Mouse (Mus musculus) leukemia stem cell, adult 10-12 weeks (primary cell): ENCODE data around the gene C330007P06Rik. TPM values are rescaled to one million over a fixed set of nuclear protein-coding genes. Genes with fewer than 3 reads are reported as not detected.

Experiments used
- polyA plus RNA-seq: library from polyadenylated mRNA; stranded (reverse); fragments of >175 nt; gene quantifications from 2 replicates; pipeline ENCODE4 v1.2.3, GENCODE M21; 2012; ENCODE audit warnings: low replicate concordance

C330007P06Rik gene
- 0.30 and 2.9 TPM in 2 replicates for polyA plus RNA-seq

GRCm38 (mm10) chrX:36873765-36874164 is at the start of gene C330007P06Rik, which contains the start of gene Ube2a:
C330007P06Rik (minus strand) TSS chrX:36874111.
Ube2a (plus strand) TSS chrX:36873900.

GRCm38 (mm10) chrX:36902321-36903114 is 28.6 kb upstream of the C330007P06Rik start, which contains the start of gene Nkrf:
Nkrf (minus strand) TSS chrX:36902899.

GRCm38 (mm10) chrX:36795424-36796162 is 78.3 kb downstream of the C330007P06Rik start, which contains the start of gene Slc25a5:
Slc25a5 (plus strand) TSS chrX:36795651.

Other genes with a start within 250 kb of the C330007P06Rik start
- gene Akap17b, start 228.7 kb downstream of the C330007P06Rik start, polyA plus RNA-seq = 0.36 and 0.57 TPM in 2 replicates
- gene Slc25a43, start 130.5 kb downstream of the C330007P06Rik start, polyA plus RNA-seq = 0.78 TPM in 1 of 2 replicates, not detected in the other
- gene Slc25a5, start 78.5 kb downstream of the C330007P06Rik start, polyA plus RNA-seq = 12.7 and 67.2 TPM in 2 replicates
- 117 and 139 TPM in 2 replicates for gene Ube2a, start 211 bp downstream of the C330007P06Rik start, polyA plus RNA-seq
- gene Nkrf, start 28.8 kb upstream of the C330007P06Rik start, polyA plus RNA-seq = 0.63 and 1.5 TPM in 2 replicates
- gene Sept6, start 117.7 kb upstream of the C330007P06Rik start, polyA plus RNA-seq = 2.4 and 2.7 TPM in 2 replicates
- not detected in 2 replicates for gene Sowahd, start 174.7 kb upstream of the C330007P06Rik start, polyA plus RNA-seq
- 55.0 and 262 TPM in 2 replicates for gene Rpl39, start 211.3 kb upstream of the C330007P06Rik start, polyA plus RNA-seq
- 0.30 and 3.8 TPM in 2 replicates for gene Upf3b, start 236.2 kb upstream of the C330007P06Rik start, polyA plus RNA-seq